Mouse (Mus musculus) G1E-ER4 (cell line): ENCODE results near the gene Inafm2. TPM values are rescaled to one million over a fixed set of nuclear protein-coding genes. Genes with fewer than 3 reads are reported as not detected.

Experiments
- GATA1 ChIP-seq: IDR thresholded peaks from one replicate; pipeline ENCODE4 v1.8.0; 2012; ENCODE audit warnings: low read length, inconsistent platforms
- polyA plus RNA-seq: library from polyadenylated mRNA; stranded (reverse); fragments of >175 nt; gene quantifications from 2 replicates; pipeline ENCODE4 v1.2.3, GENCODE M21; 2012

Inafm2 gene
- polyA plus RNA-seq, 1 experiment = 23.8 TPM

GRCm38 (mm10) chr2:118761906-118762783 is 16.6 kb downstream of the Inafm2 start, which contains the start of gene Ccdc9b:
Gene Ccdc9b (minus strand): TSS chr2:118762661.
- no peak for TF ChIP-seq GATA1

- no peak for TF ChIP-seq GATA1
Observed at GRCm38 (mm10) chr2:118762784-118763148, 17.2 kb downstream of the Inafm2 start.

GRCm38 (mm10) chr2:118763469-118763868 is 17.9 kb downstream of the Inafm2 start:
- no peak for TF ChIP-seq GATA1

- TF ChIP-seq GATA1 = no peak
Observed at GRCm38 (mm10) chr2:118764094-118764831, 18.7 kb downstream of the Inafm2 start.

- TF ChIP-seq GATA1 = no peak
Observed at GRCm38 (mm10) chr2:118764875-118765274, 19.3 kb downstream of the Inafm2 start.

GRCm38 (mm10) chr2:118766041-118767033 is 20.8 kb downstream of the Inafm2 start:
- no peak for TF ChIP-seq GATA1

GRCm38 (mm10) chr2:118772158-118772874 is 26.8 kb downstream of the Inafm2 start, which contains the start of gene Phgr1:
Gene Phgr1 (plus strand): TSS chr2:118772769.
- no peak for TF ChIP-seq GATA1

GRCm38 (mm10) chr2:118774536-118774935 is 29.0 kb downstream of the Inafm2 start:
- no peak for TF ChIP-seq GATA1

- TF ChIP-seq GATA1 = no peak
Observed at GRCm38 (mm10) chr2:118775396-118775795, 29.8 kb downstream of the Inafm2 start.

GRCm38 (mm10) chr2:118775846-118776245 is 30.3 kb downstream of the Inafm2 start:
- no peak for TF ChIP-seq GATA1

- no peak for TF ChIP-seq GATA1
Observed at GRCm38 (mm10) chr2:118776295-118776694, 30.7 kb downstream of the Inafm2 start.

GRCm38 (mm10) chr2:118778418-118778817 is 32.9 kb downstream of the Inafm2 start:
- no peak for TF ChIP-seq GATA1

- TF ChIP-seq GATA1 = no peak
Observed at GRCm38 (mm10) chr2:118779065-118779464, 33.5 kb downstream of the Inafm2 start.
